Mouse (Mus musculus) E14TG2a.4 (cell line): ENCODE data around the gene Rabepk.
"Not testable (repeated sequence)": the region's sequence is repeated elsewhere in the genome, so short reads cannot be mapped to it uniquely, and the experiment has no call there.

Source experiments
- H3K27me3 ChIP-seq: 2 replicates; pipeline ENCODE4 v1.6.1; 2014; ENCODE audit warnings: low read length, control low read depth; ENCODE audit not compliant: insufficient read depth
- H3K36me3 ChIP-seq: 2 replicates; pipeline ENCODE4 v1.6.1; 2014; ENCODE audit warnings: low read length, control low read depth; ENCODE audit not compliant: insufficient read depth
- H3K4me1 ChIP-seq: replicated peaks from 2 replicates; pipeline ENCODE4 v1.6.1; 2014; ENCODE audit warnings: low read depth, low read length, control low read depth
- H3K4me3 ChIP-seq: replicated peaks from 2 replicates; pipeline ENCODE4 v1.5.1; 2014; ENCODE audit warnings: mild to moderate bottlenecking, low read length
- H3K9me3 ChIP-seq: 2 replicates; pipeline ENCODE4 v1.6.1; 2014; ENCODE audit warnings: low read length, control low read depth
- CTCF ChIP-seq: conservative IDR thresholded peaks from 2 replicates; pipeline ENCODE4 v1.5.1; 2014; ENCODE audit warnings: low read length
- NANOG ChIP-seq: IDR thresholded peaks from 2 replicates; pipeline ENCODE4 v1.6.1; 2014; ENCODE audit warnings: borderline replicate concordance, low read length, mixed read lengths
- POU5F1 ChIP-seq: IDR thresholded peaks from 2 replicates; pipeline ENCODE4 v1.6.1; 2014; ENCODE audit warnings: low read length, borderline replicate concordance

Gene Rabepk

GRCm38 (mm10) chr2:34800371-34800770 is 659 bp upstream of the Rabepk start:
- no peak for TF ChIP-seq CTCF
- H3K36me3 ChIP-seq, result peaks cover 35% of the 10 kb centered on the region
- H3K4me3 ChIP-seq, result peak overlapping the region; percentile 89
- peaks cover 48% of the 10 kb centered on the region for H3K4me1 ChIP-seq
- H3K27me3 ChIP-seq, result no peaks in the 10 kb centered on the region
- H3K9me3 ChIP-seq, result no peaks in the 10 kb centered on the region

GRCm38 (mm10) chr2:34795426-34795825 is 4.3 kb downstream of the Rabepk start:
- Histone ChIP-seq H3K36me3 (peaks cover 45% of the 10 kb centered on the region), H3K4me3 (no peak overlapping the region), H3K9me3 (peaks cover 7% of the 10 kb centered on the region), H3K4me1 (peaks cover 18% of the 10 kb centered on the region), H3K27me3 (no peaks in the 10 kb centered on the region)
- TF ChIP-seq POU5F1 (no peak), NANOG (no peak)

GRCm38 (mm10) chr2:34794511-34794910 is 5.2 kb downstream of the Rabepk start:
- Histone ChIP-seq H3K9me3 (peaks cover 7% of the 10 kb centered on the region), H3K27me3 (no peaks in the 10 kb centered on the region), H3K4me1 (peaks cover 11% of the 10 kb centered on the region), H3K36me3 (peaks cover 53% of the 10 kb centered on the region), H3K4me3 (no peak overlapping the region)
- TF ChIP-seq NANOG, result no peak
- no peak for TF ChIP-seq CTCF
- TF ChIP-seq POU5F1, result no peak

GRCm38 (mm10) chr2:34792543-34792942 is 7.2 kb downstream of the Rabepk start:
- H3K27me3 ChIP-seq, H3K9me3 ChIP-seq, H3K4me1 ChIP-seq, H3K4me3 ChIP-seq: not testable (repeated sequence)
- H3K36me3 ChIP-seq, result peaks cover 59% of the 10 kb centered on the region

- Histone ChIP-seq H3K9me3 (peaks cover 7% of the 10 kb centered on the region), H3K36me3 (peaks cover 54% of the 10 kb centered on the region), H3K4me1 (peaks cover 5% of the 10 kb centered on the region; the same call in 1 of the 2 replicates), H3K27me3 (no peaks in the 10 kb centered on the region), H3K4me3 (no peak overlapping the region)
- TF ChIP-seq POU5F1, result no peak
- TF ChIP-seq NANOG, result no peak
- TF ChIP-seq CTCF, result no peak
Measured at GRCm38 (mm10) chr2:34790282-34790681, 9.4 kb downstream of the Rabepk start.

- Histone ChIP-seq H3K27me3 (no peaks in the 10 kb centered on the region), H3K9me3 (no peaks in the 10 kb centered on the region), H3K36me3 (peaks cover 74% of the 10 kb centered on the region), H3K4me1 (peaks cover 10% of the 10 kb centered on the region; the same call in 1 of the 2 replicates), H3K4me3 (no peak overlapping the region)
- TF ChIP-seq NANOG (no peak), POU5F1 (no peak), CTCF (peak; percentile 90)
Measured at GRCm38 (mm10) chr2:34784085-34784484, 15.6 kb downstream of the Rabepk start.

- TF ChIP-seq POU5F1, result no peak
- TF ChIP-seq CTCF, result peak; percentile 31; the same call in 1 of the 2 replicates
- TF ChIP-seq NANOG, result no peak
- Histone ChIP-seq H3K9me3 (no peaks in the 10 kb centered on the region), H3K36me3 (peaks cover 76% of the 10 kb centered on the region), H3K4me3 (no peak overlapping the region), H3K4me1 (peaks cover 10% of the 10 kb centered on the region; the same call in 1 of the 2 replicates), H3K27me3 (no peaks in the 10 kb centered on the region)
Measured at GRCm38 (mm10) chr2:34783064-34784020, 16.4 kb downstream of the Rabepk start.

GRCm38 (mm10) chr2:34777237-34777868 is 22.4 kb downstream of the Rabepk start:
- Histone ChIP-seq H3K4me1 (peaks cover 43% of the 10 kb centered on the region), H3K9me3 (no peaks in the 10 kb centered on the region), H3K4me3 (no peak overlapping the region), H3K36me3 (peaks cover 96% of the 10 kb centered on the region), H3K27me3 (no peaks in the 10 kb centered on the region)
- TF ChIP-seq NANOG (no peak), POU5F1 (no peak), CTCF (no peak)

GRCm38 (mm10) chr2:34774493-34774892 is 25.2 kb downstream of the Rabepk start:
- H3K4me1 ChIP-seq, result peaks cover 55% of the 10 kb centered on the region
- H3K27me3 ChIP-seq, result no peaks in the 10 kb centered on the region
- H3K9me3 ChIP-seq, result no peaks in the 10 kb centered on the region
- H3K4me3 ChIP-seq, result peak overlapping the region; percentile 96
- TF ChIP-seq NANOG (no peak), CTCF (no peak), POU5F1 (no peak)
- H3K36me3 ChIP-seq, result peaks cover 79% of the 10 kb centered on the region
